Mouse (Mus musculus): ENCODE results near the gene Clstn1.

- TF ChIP-seq CEBPB (IDR thresholded peaks at IDR 0.05; ENCODE audit: insufficient read depth, poor library complexity, severe bottlenecking) (peak; percentile 65), POLR2A (IDR thresholded peaks at IDR 0.05; ENCODE audit: insufficient read length, low read depth) (no peak), TCF12 (IDR thresholded peaks at IDR 0.05; ENCODE audit: insufficient read depth, poor library complexity, severe bottlenecking) (no peak), USF1 (IDR thresholded peaks at IDR 0.05; ENCODE audit: low read depth) (no peak), MYOD1 (IDR thresholded peaks at IDR 0.05; ENCODE audit: control insufficient read depth in 1 of 3, insufficient read length in 2 of 3, low read depth in 2 of 3) (no peak), POLR2AphosphoS2 (IDR thresholded peaks at IDR 0.05; ENCODE audit: insufficient read length, low read depth) (no peak), E2F4 (IDR thresholded peaks at IDR 0.05; ENCODE audit: insufficient read depth) (no peak), MAX (IDR thresholded peaks at IDR 0.05; ENCODE audit: low read depth) (no peak), REST (IDR thresholded peaks at IDR 0.05; ENCODE audit: insufficient read depth, insufficient read length) (no peak), TCF3 (IDR thresholded peaks at IDR 0.05; ENCODE audit: insufficient read length, low read depth) (no peak), MYOG (IDR thresholded peaks at IDR 0.05; ENCODE audit: control insufficient read depth in 1 of 3, insufficient read depth in 1 of 3, insufficient read length in 2 of 3, low read depth in 2 of 3) (no peak), SRF (IDR thresholded peaks at IDR 0.05; ENCODE audit: control insufficient read depth, insufficient read length, low read depth) (no peak)
Observed at GRCm38 (mm10) chr4:149650493-149651193, 64.4 kb downstream of the Clstn1 start.

Measured in myocyte (in vitro differentiated cells).